Comparison of ENCODE assay signal across 29 mouse cellular contexts in the genomic region with DNA sequence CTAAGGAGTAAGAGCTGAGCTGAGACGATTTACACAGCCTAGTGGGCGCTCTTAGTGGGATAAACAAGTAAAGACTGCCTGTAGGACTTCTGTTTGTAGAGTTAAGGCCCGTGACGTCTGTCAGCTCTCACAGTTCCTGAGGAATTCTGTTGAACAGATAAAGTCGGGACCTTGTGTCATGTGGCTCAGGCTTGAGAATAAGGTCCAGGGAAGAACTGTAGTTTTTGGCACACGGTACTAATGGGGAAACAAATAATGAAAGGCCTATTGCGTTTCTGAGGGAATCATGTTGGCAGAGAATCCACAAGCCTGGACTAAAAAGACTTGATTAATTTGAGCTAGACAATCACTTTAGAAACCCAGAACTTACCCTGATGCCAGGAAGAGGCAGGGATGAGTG.
A peak's percentile ranks its signal among the peaks of the same experiment; 100 is the strongest.
DNase-seq lines count a peak whose midpoint lies in the region; ATAC-seq and TF ChIP-seq lines count a peak whose summit lies in the region.
"Had no signal": no experiment of that assay in that cellular context is flagged by ENCODE, and none has a peak within 500 bp of the region (broad histone marks: within the 10 kb centered on the region; RNA-seq: fewer than 3 reads in every experiment).

No protein-coding gene starts in this region.

- H3K9me3 ChIP-seq in forebrain, embryonic 14.5 days (replicated peaks; ENCODE audit: control insufficient read depth, low read length) = no peaks in the 10 kb centered on the region
- H3K9me3 ChIP-seq in forebrain, embryonic 12.5 days = no peaks in the 10 kb centered on the region
- no peaks in the 10 kb centered on the region for H3K9me3 ChIP-seq in heart, embryonic 15.5 days (replicated peaks)
- H3K9me3 ChIP-seq: forebrain, embryonic 15.5 days; G1E; hindbrain, embryonic 10.5 days; midbrain, embryonic 15.5 days; neural tube, embryonic 12.5 days had no signal

- H3K27ac ChIP-seq in forebrain, embryonic 14.5 days (ENCODE audit: low read depth, low read length) = no peak overlapping the region
- no peak overlapping the region for H3K27ac ChIP-seq in forebrain, embryonic 12.5 days
- no peak overlapping the region for H3K27ac ChIP-seq in heart, embryonic 15.5 days
- H3K27ac ChIP-seq in layer of hippocampus, adult 2 months = peak overlapping the region; percentile 36; the same call in 1 of the 2 replicates
- H3K27ac ChIP-seq in spleen, adult 2 months (ENCODE audit: insufficient read depth, low read length) = 0 out of 2 replicates have a peak overlapping the region, but pooled peaks have one; percentile 12
- H3K27ac ChIP-seq: forebrain, embryonic 15.5 days; hindbrain, embryonic 10.5 days; midbrain, embryonic 15.5 days; neural tube, embryonic 12.5 days had no signal

- intact Hi-C loops in heart, postnatal 10 days (cut with DNase I) = no loop called here

- no peak overlapping the region for H3K4me2 ChIP-seq in forebrain, embryonic 14.5 days (ENCODE audit: low read length)
- no peak overlapping the region for H3K4me2 ChIP-seq in forebrain, embryonic 12.5 days
- H3K4me2 ChIP-seq in heart, embryonic 15.5 days = no peak overlapping the region
- H3K4me2 ChIP-seq: forebrain, embryonic 15.5 days; liver, embryonic 11.5 days; midbrain, embryonic 15.5 days; neural tube, embryonic 12.5 days had no signal

- H3K4me3 ChIP-seq in forebrain, embryonic 14.5 days (ENCODE audit: low read depth, low read length) = no peak overlapping the region
- H3K4me3 ChIP-seq in forebrain, embryonic 12.5 days (replicated peaks) = no peak overlapping the region
- no peak overlapping the region for H3K4me3 ChIP-seq in heart, embryonic 15.5 days
- H3K4me3 ChIP-seq in layer of hippocampus, adult 2 months = no peak overlapping the region
- no peak overlapping the region for H3K4me3 ChIP-seq in spleen, adult 2 months (ENCODE audit: extremely low read depth, insufficient read depth, insufficient read length)
- H3K4me3 ChIP-seq: forebrain, embryonic 15.5 days; hindbrain, embryonic 10.5 days; midbrain, embryonic 15.5 days; myocyte; neural tube, embryonic 12.5 days had no signal

- H3K27me3 ChIP-seq in forebrain, embryonic 14.5 days (replicated peaks; ENCODE audit: control insufficient read depth, insufficient read depth, low read length) = no peaks in the 10 kb centered on the region
- H3K27me3 ChIP-seq in forebrain, embryonic 12.5 days = no peaks in the 10 kb centered on the region
- no peaks in the 10 kb centered on the region for H3K27me3 ChIP-seq in heart, embryonic 15.5 days
- H3K27me3 ChIP-seq in spleen, adult 2 months (ENCODE audit: control insufficient read depth, insufficient read depth, low read length) = no peaks in the 10 kb centered on the region
- H3K27me3 ChIP-seq: forebrain, embryonic 15.5 days; midbrain, embryonic 15.5 days; neural tube, embryonic 12.5 days; Patski had no signal

- 60% methylated on average over 7 of the region's 7 CpGs for WGBS in forebrain, embryonic 14.5 days
- WGBS in forebrain, embryonic 12.5 days = 83% methylated on average over 7 of the region's 7 CpGs
- 41% methylated on average over 7 of the region's 7 CpGs for WGBS in heart, embryonic 15.5 days
- WGBS in spleen, adult 2 months = 80% methylated on average over 7 of the region's 7 CpGs

- no peak for TF ChIP-seq POLR2A in spleen, adult 2 months (IDR thresholded peaks at IDR 0.05; ENCODE audit: low read depth, low read length)

- H3K4me1 ChIP-seq in forebrain, embryonic 14.5 days (ENCODE audit: control insufficient read depth, insufficient read depth, low read length) = no peaks in the 10 kb centered on the region
- H3K4me1 ChIP-seq in forebrain, embryonic 12.5 days = no peaks in the 10 kb centered on the region
- H3K4me1 ChIP-seq in heart, embryonic 15.5 days (replicated peaks) = peaks cover 14% of the 10 kb centered on the region
- H3K4me1 ChIP-seq in spleen, adult 2 months (ENCODE audit: control insufficient read depth, insufficient read depth, insufficient read length) = no peaks in the 10 kb centered on the region; the same call in 1 of the 2 replicates
- H3K4me1 ChIP-seq: hindbrain, embryonic 10.5 days; midbrain, embryonic 15.5 days; neural tube, embryonic 12.5 days had no signal

- H3K9ac ChIP-seq in forebrain, embryonic 14.5 days (ENCODE audit: low read length) = no peak overlapping the region
- H3K9ac ChIP-seq in forebrain, embryonic 12.5 days = no peak overlapping the region
- H3K9ac ChIP-seq in heart, embryonic 15.5 days = no peak overlapping the region
- H3K9ac ChIP-seq: forebrain, embryonic 15.5 days; midbrain, embryonic 15.5 days; neural tube, embryonic 12.5 days had no signal

- DNase-seq in forebrain, embryonic 14.5 days (ENCODE audit: low spot score) = peak; percentile 46
- DNase-seq in heart, postnatal 10 days = no peak
- DNase-seq in layer of hippocampus, adult 2 months (ENCODE audit: low spot score in 2 of 2) = no peak
- no peak for DNase-seq in layer of hippocampus, adult 18-20 months (ENCODE audit: low spot score in 2 of 2)
- no peak for DNase-seq in spleen, adult 2 months (ENCODE audit: low read depth in 1 of 2, low spot score in 2 of 2)
- no peak for DNase-seq in spleen, postnatal 10 days (ENCODE audit: low spot score in 2 of 2)
- DNase-seq: adrenal gland, postnatal 10 days; cerebellum, adult 11 months; cerebellum, adult 9-10 months; cerebellum, postnatal 36 days; gastrocnemius, postnatal 25 days; kidney, adult 9 months; kidney, postnatal 10 days; lung, postnatal 10 days; right cerebral cortex, adult 18-20 months; spleen, adult 18-20 months; thymus, adult 2 months; thymus, postnatal 36 days had no signal

- ATAC-seq in forebrain, embryonic 14.5 days = no peak
- no peak for ATAC-seq in forebrain, embryonic 12.5 days (ENCODE audit: low FRiP score)
- ATAC-seq in heart, embryonic 15.5 days (replicated peaks; ENCODE audit: insufficient number of reproducible peaks, insufficient read depth, low FRiP score, low read depth) = peak; percentile 60; the same call in 1 of the 2 replicates
- ATAC-seq: forebrain, embryonic 15.5 days; intestine, postnatal 0 days; midbrain, embryonic 15.5 days; Patski had no signal

- H3K36me3 ChIP-seq in forebrain, embryonic 14.5 days (ENCODE audit: control insufficient read depth, insufficient read depth, low read length) = no peaks in the 10 kb centered on the region
- 0 out of 2 replicates have a peak, but pooled peaks cover 3% of the 10 kb centered on the region for H3K36me3 ChIP-seq in forebrain, embryonic 12.5 days (replicated peaks)
- no peaks in the 10 kb centered on the region for H3K36me3 ChIP-seq in heart, embryonic 15.5 days
- H3K36me3 ChIP-seq in spleen, adult 2 months (ENCODE audit: control insufficient read depth, insufficient read depth, low read length) = no peaks in the 10 kb centered on the region
- H3K36me3 ChIP-seq: forebrain, embryonic 15.5 days; G1E; hindbrain, embryonic 10.5 days; midbrain, embryonic 15.5 days; neural tube, embryonic 12.5 days had no signal

- no peak for TF ChIP-seq CTCF in layer of hippocampus, adult 2 months (conservative IDR thresholded peaks at IDR 0.05)
- no peak for TF ChIP-seq CTCF in spleen, adult 2 months (IDR thresholded peaks at IDR 0.05; ENCODE audit: extremely low read depth, insufficient read depth, insufficient read length, insufficient replicate concordance)

Comparison
In these comparisons a context has a peak if more than half of its experiments do, and no peak if none do; other contexts are left out.
1. H3K27ac ChIP-seq: peak in layer of hippocampus, adult 2 months (single experiment) and spleen, adult 2 months (single experiment); none in forebrain, embryonic 14.5 days (single experiment), forebrain, embryonic 12.5 days (single experiment) and heart, embryonic 15.5 days (single experiment).